Mouse (Mus musculus) cortical plate, adult 2 months (tissue): ENCODE measurements around the gene Hspa12a. TPM values are rescaled to one million over a fixed set of nuclear protein-coding genes. Genes with fewer than 3 reads are reported as not detected.
A peak's percentile ranks its signal among the peaks of the same experiment; 100 is the strongest.

Experiments
- H3K27ac ChIP-seq: fragments of 200-500 bp; 2 replicates; pipeline ENCODE4 v1.5.1; 2012; ENCODE audit warnings: low read length, control low read depth, inconsistent platforms; ENCODE audit not compliant: insufficient read depth
- H3K4me1 ChIP-seq: fragments of 200-500 bp; 2 replicates; pipeline ENCODE4 v1.6.1; 2011; ENCODE audit warnings: low read length; ENCODE audit not compliant: control insufficient read depth, insufficient read depth
- H3K4me3 ChIP-seq: fragments of 200-500 bp; 2 replicates; pipeline ENCODE4 v1.5.1; 2011; ENCODE audit warnings: mild to moderate bottlenecking, low read length, control low read depth; ENCODE audit not compliant: insufficient read depth
- CTCF ChIP-seq: fragments of 200-500 bp; IDR thresholded peaks from 2 replicates; pipeline ENCODE4 v1.5.1; 2011; ENCODE audit warnings: mild to moderate bottlenecking, control low read depth, low read length; ENCODE audit not compliant: insufficient read depth; ENCODE audit errors: extremely low read depth
- POLR2A ChIP-seq: fragments of 200-500 bp; IDR thresholded peaks from 2 replicates; pipeline ENCODE4 v1.6.1; 2011; ENCODE audit warnings: mild to moderate bottlenecking, low read length, control low read depth; ENCODE audit not compliant: insufficient read depth; ENCODE audit errors: extremely low read depth
- polyA plus RNA-seq: library from polyadenylated mRNA; depleted of rRNA; stranded (reverse); fragments of >200 nt; gene quantifications from 2 replicates; pipeline ENCODE4 v1.2.3, GENCODE M21; 2012; rRNA removed

Gene Hspa12a
- polyA plus RNA-seq: 120 and 122 TPM in 2 replicates

GRCm38 (mm10) chr19:58942841-58943828, at the start of gene Hspa12a, which contains the start of gene Eno4:
TSS of gene Hspa12a (minus strand) at chr19:58943654.
TSS of gene Eno4 (plus strand) at chr19:58943425.
- Histone ChIP-seq H3K4me1 (no peaks in the 10 kb centered on the region), H3K4me3 (peak within 1 kb of the TSS; percentile 64), H3K27ac (peak within 1 kb of the TSS; percentile 9; the same call in 1 of the 2 replicates)
- TF ChIP-seq CTCF (no peak), POLR2A (peak; percentile 98)

DNA sequence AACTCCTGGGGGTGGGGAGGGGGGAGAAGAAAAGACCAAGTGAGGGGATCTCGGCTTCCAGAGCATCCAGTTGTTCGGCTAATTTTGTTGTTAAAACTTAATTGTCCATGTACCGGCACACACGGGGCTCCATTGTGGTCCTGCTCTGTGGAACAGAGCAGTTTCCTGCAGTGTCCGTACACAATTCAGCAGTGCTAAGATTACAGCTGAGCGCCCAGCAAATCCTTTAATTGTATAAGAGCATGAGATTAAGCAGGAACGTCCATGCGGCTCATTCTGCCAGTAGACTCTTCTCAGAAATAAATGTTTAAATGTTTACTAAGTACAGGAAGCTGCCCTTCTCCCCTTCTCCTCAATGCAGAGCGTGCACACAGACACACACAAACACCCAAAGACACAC, 38.1 kb upstream of the Hspa12a start:
- Histone ChIP-seq H3K27ac (no peak overlapping the region), H3K4me3 (no peak overlapping the region), H3K4me1 (no peaks in the 10 kb centered on the region; the same call in 1 of the 2 replicates)
- no peak for TF ChIP-seq POLR2A
- TF ChIP-seq CTCF: no peak

DNA sequence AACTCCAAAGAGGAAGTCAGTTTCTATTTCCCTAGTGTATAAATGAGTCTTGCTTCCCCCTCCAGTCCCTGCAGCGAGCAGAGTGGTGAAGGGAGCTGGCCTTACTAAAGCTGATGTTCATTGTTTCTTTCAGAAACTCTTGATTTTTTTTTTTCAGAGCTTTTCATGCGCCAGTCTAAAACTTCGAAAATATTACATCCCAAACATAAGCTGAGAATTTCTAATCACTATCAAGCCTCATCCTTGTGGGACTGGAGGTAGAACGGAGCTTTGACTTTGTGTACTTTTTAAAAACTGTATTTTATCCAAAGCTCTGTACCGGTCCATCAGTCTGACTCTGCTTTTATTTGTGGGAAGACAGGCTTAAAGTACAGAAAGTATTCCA, 36.6 kb upstream of the Hspa12a start:
- Histone ChIP-seq H3K4me3 (no peak overlapping the region), H3K27ac (no peak overlapping the region), H3K4me1 (no peaks in the 10 kb centered on the region; the same call in 1 of the 2 replicates)
- TF ChIP-seq POLR2A (no peak), CTCF (no peak)

DNA sequence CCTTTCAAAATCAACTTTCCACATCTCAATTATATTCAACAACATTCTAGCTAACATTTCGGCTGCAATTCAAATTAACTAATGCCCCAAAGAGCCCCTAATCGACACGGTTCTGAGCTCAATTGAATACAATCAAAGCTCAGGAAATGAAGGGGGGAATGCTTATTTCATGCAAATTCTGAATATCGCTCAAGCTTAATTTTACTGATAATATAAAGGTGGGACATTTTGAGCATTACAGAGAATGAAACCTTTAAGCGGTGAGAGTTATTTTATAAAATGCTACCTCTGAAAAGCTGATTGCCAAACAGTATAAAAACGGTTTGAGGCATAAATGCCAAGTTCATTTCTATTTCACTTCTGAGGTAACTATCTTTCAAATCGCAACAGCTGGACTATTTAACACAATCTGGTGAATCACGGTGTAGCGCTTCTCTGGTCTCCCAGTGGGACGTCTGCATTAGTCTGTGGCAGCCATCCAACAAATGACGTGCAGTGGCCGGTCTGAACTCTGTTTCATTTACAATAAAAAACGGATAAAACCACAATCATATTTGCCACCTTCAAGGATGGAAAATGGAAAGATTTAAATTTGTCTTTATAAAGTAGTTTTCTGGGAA, 36.1 kb upstream of the Hspa12a start:
- Histone ChIP-seq H3K4me1 (no peaks in the 10 kb centered on the region; the same call in 1 of the 2 replicates), H3K27ac (no peak overlapping the region), H3K4me3 (no peak overlapping the region)
- no peak for TF ChIP-seq POLR2A
- TF ChIP-seq CTCF: no peak

DNA sequence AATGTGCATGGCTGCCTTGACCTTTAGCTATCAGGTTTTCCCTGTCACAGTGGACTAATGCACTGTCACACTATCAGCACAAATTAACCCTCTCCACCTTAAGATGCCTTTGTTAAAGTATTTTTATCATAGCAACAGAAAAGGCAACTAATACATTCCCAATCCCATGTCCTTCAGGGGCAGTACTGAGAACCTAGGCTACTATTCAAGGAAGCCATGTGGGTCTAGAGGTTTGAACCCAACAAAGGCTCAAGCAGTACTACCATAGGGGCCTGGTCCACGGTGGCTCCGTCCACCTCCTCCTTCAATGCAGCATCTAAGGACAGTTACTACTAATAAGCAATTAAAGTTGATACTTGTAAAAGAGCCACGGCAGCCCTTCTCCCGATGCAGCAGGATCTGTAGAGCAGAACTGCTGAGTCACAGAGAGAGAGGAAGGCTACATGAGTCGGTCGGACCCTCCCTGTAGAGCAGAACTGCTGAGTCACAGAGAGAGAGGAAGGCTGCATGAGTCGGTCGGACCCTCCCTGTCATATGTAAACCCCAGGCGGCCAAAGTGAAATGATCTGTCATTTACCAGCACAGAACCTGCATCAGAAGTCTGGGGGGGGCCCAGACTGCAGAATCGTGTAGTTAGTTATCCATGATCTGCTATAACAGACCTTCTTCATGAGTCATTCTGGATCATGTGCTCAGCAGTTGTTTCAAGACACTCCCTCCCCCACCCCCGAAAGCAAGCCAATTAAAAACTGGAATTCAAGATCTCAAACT, 35.1 kb upstream of the Hspa12a start:
- Histone ChIP-seq H3K4me1 (no peaks in the 10 kb centered on the region; the same call in 1 of the 2 replicates), H3K4me3 (no peak overlapping the region), H3K27ac (no peak overlapping the region)
- no peak for TF ChIP-seq POLR2A
- no peak for TF ChIP-seq CTCF

DNA sequence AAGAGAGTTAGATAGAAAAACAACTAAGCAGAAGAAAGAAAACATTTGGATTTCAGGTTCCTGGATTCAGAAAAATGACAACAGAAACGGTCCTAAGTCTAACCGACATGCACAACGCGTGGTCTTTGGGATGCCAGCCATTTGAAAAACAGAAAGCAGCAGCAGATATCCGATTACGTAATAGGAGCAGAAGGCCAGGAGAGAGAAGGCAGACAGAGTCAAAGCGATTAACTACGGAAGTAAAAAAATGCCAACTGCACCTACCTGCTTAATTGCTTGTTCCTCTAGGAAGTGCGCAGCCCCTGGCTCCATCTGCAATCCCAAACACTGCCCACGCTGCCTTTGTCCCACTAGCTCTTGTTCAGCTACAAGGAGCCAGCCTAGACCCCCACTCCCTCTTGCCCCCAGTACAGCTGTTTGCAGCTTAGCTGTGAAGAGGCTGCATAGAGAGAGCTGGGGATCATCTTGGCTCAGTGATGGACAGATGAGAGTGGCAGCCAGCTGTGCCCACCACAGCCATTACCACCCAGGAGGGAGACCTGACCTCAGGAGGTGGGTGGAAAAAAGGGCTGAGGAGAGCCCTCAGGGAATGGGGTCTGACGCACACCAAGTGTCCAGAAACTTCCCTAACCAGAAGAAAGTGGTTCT, 31.9 kb upstream of the Hspa12a start:
- TF ChIP-seq CTCF (no peak), POLR2A (no peak)
- H3K4me3 ChIP-seq: no peak overlapping the region
- no peak overlapping the region for H3K27ac ChIP-seq
- H3K4me1 ChIP-seq: no peaks in the 10 kb centered on the region; the same call in 1 of the 2 replicates

- Histone ChIP-seq H3K4me3 (no peak overlapping the region), H3K27ac (no peak overlapping the region), H3K4me1 (no peaks in the 10 kb centered on the region)
- TF ChIP-seq CTCF (no peak), POLR2A (no peak)
These were observed 30.7 kb upstream of the Hspa12a start for GRCm38 (mm10) chr19:58974126-58974525.

GRCm38 (mm10) chr19:58970826-58971225, 27.4 kb upstream of the Hspa12a start:
- no peak overlapping the region for H3K27ac ChIP-seq
- TF ChIP-seq CTCF (no peak), POLR2A (no peak)
- H3K4me3 ChIP-seq: no peak overlapping the region
- H3K4me1 ChIP-seq: no peaks in the 10 kb centered on the region

GRCm38 (mm10) chr19:58968731-58969506, 25.5 kb upstream of the Hspa12a start:
- Histone ChIP-seq H3K4me3 (no peak overlapping the region), H3K27ac (no peak overlapping the region)
- no peak for TF ChIP-seq POLR2A
- TF ChIP-seq CTCF: no peak

More at GRCm38 (mm10) chr19:58968731-58969506, 25.5 kb upstream of the Hspa12a start:
- H3K4me1 ChIP-seq: no peaks in the 10 kb centered on the region
